Mouse (Mus musculus) ES-E14 (cell line): ENCODE data around the gene Myo15. TPM values are rescaled to one million over a fixed set of nuclear protein-coding genes. Genes with fewer than 3 reads are reported as not detected.
"Not testable (repeated sequence)": the region's sequence is repeated elsewhere in the genome, so short reads cannot be mapped to it uniquely, and the experiment has no call there.

Source experiments
- DNase-seq: peaks from one replicate; pipeline ENCODE4 v3.0.0-alpha.2; 2013; ENCODE audit warnings: low read depth, low spot score
- H3K27ac ChIP-seq: 2 replicates; pipeline ENCODE4 v1.5.1; 2012; ENCODE audit warnings: low read depth, mild to moderate bottlenecking, low read length, moderate library complexity, mixed read lengths; ENCODE audit not compliant: poor library complexity, insufficient read depth, severe bottlenecking
- H3K36me3 ChIP-seq: 2 replicates; pipeline ENCODE4 v1.6.1; 2012; ENCODE audit warnings: mild to moderate bottlenecking, low read length, moderate library complexity, mixed read lengths; ENCODE audit not compliant: control insufficient read depth, poor library complexity, insufficient read depth, severe bottlenecking
- H3K4me1 ChIP-seq, 2 experiments: fragments of 150-350 bp in 1 of 2; sonication (generic) in 1 of 2; 2 replicates each; pipeline ENCODE4 v1.6.1; 2012; ENCODE audit warnings: low read length in 2 of 2, mild to moderate bottlenecking in 1 of 2, mixed read lengths in 1 of 2; ENCODE audit not compliant: control insufficient read depth in 2 of 2, insufficient read depth in 2 of 2, poor library complexity in 1 of 2
- H3K4me3 ChIP-seq, 2 experiments: fragments of 150-350 bp in 1 of 2; sonication (generic) in 1 of 2; 2 replicates each; pipeline ENCODE4 v1.5.1; 2012; ENCODE audit warnings: low read length in 2 of 2, low read depth in 1 of 2, mild to moderate bottlenecking in 1 of 2, mixed read lengths in 1 of 2; ENCODE audit not compliant: insufficient read depth in 1 of 2, poor library complexity in 1 of 2, severe bottlenecking in 1 of 2
- H3K9ac ChIP-seq: 2 replicates; pipeline ENCODE4 v1.6.1; 2012; ENCODE audit warnings: low read depth, mild to moderate bottlenecking, low read length, mixed read lengths; ENCODE audit not compliant: poor library complexity, insufficient read depth, severe bottlenecking
- H3K9me3 ChIP-seq: fragments of 150-350 bp; sonication (generic); 2 replicates; pipeline ENCODE4 v1.6.1; 2012; ENCODE audit warnings: low read depth, mild to moderate bottlenecking, low read length; ENCODE audit not compliant: control insufficient read depth, insufficient read depth
- CHD2 ChIP-seq: IDR thresholded peaks from 2 replicates; pipeline ENCODE4 v1.6.1; 2014; ENCODE audit warnings: mild to moderate bottlenecking, low read depth, low read length, inconsistent platforms
- HCFC1 ChIP-seq: IDR thresholded peaks from 2 replicates; pipeline ENCODE4 v1.6.1; 2012; ENCODE audit warnings: low read length, inconsistent platforms, borderline replicate concordance; ENCODE audit not compliant: insufficient read depth
- MAFK ChIP-seq: IDR thresholded peaks from 2 replicates; pipeline ENCODE4 v1.6.1; 2014; ENCODE audit warnings: mild to moderate bottlenecking, low read depth, low read length, inconsistent platforms; ENCODE audit not compliant: insufficient read depth
- ZC3H11A ChIP-seq: IDR thresholded peaks from 2 replicates; pipeline ENCODE4 v1.6.1; 2012; ENCODE audit warnings: low read depth, mild to moderate bottlenecking, inconsistent platforms, low read length, borderline replicate concordance
- ZNF384 ChIP-seq: IDR thresholded peaks from 2 replicates; pipeline ENCODE4 v1.6.1; 2012; ENCODE audit warnings: low read depth, low read length, inconsistent platforms
- in situ Hi-C, 2 experiments: fragments of 600-800 bp; cut with MboI; formaldehyde crosslinking; loops; one replicate each; pipeline ENCODE4 v1.15.1; 2025; ENCODE audit warnings: low sequenced_read_pairs in 2 of 2, inconsistent platforms in 1 of 2; ENCODE audit not compliant: unreplicated experiment in 2 of 2
- total RNA-seq: library from RNA; depleted of rRNA; stranded (reverse); fragments of 300-350 nt; gene quantifications from 2 replicates; pipeline ENCODE4 v1.2.3, GENCODE M21; 2012

Myo15 gene
- total RNA-seq, 1 experiment, result 0.31 TPM

GRCm38 (mm10) chr11:60545433-60545832 is 76.3 kb downstream of the Myo15 start:
- Histone ChIP-seq H3K4me1 (no peaks in the 10 kb centered on the region), H3K36me3 (peaks cover 32% of the 10 kb centered on the region), H3K9ac (no peak overlapping the region), H3K4me3 (no peak overlapping the region), H3K27ac (no peak overlapping the region), H3K9me3 (no peaks in the 10 kb centered on the region)
- in situ Hi-C loops, result no loop called here
- DNase-seq, result no peak
- TF ChIP-seq MAFK (no peak), CHD2 (no peak), HCFC1 (no peak), ZC3H11A (no peak), ZNF384 (no peak)

GRCm38 (mm10) chr11:60548112-60548511 is 79.0 kb downstream of the Myo15 start:
- TF ChIP-seq ZNF384 (no peak), CHD2 (no peak), MAFK (no peak), ZC3H11A (no peak), HCFC1 (no peak)
- H3K9me3 ChIP-seq, result no peaks in the 10 kb centered on the region
- peaks cover 33% of the 10 kb centered on the region for H3K36me3 ChIP-seq
- H3K4me3 ChIP-seq, result no peak overlapping the region
- H3K4me1 ChIP-seq, result no peaks in the 10 kb centered on the region
- in situ Hi-C loops, result no loop called here
- no peak overlapping the region for H3K9ac ChIP-seq
- no peak overlapping the region for H3K27ac ChIP-seq
- no peak for DNase-seq

- TF ChIP-seq ZC3H11A, result no peak
- no peak for TF ChIP-seq MAFK
- no peak for TF ChIP-seq CHD2
- TF ChIP-seq ZNF384, result no peak
- TF ChIP-seq HCFC1, result no peak
- no peaks in the 10 kb centered on the region for H3K9me3 ChIP-seq
- no peak overlapping the region for H3K27ac ChIP-seq
- H3K9ac ChIP-seq, result no peak overlapping the region
- in situ Hi-C loops, result no loop called here
- no peak for DNase-seq
- H3K4me1 ChIP-seq, result no peaks in the 10 kb centered on the region
- peaks cover 42% of the 10 kb centered on the region for H3K36me3 ChIP-seq
- H3K4me3 ChIP-seq, result no peak overlapping the region
These were observed 84.0 kb downstream of the Myo15 start for GRCm38 (mm10) chr11:60553091-60553490.

- in situ Hi-C loops, result no loop called here
- Histone ChIP-seq H3K9me3 (no peaks in the 10 kb centered on the region), H3K9ac (no peak overlapping the region), H3K27ac (no peak overlapping the region), H3K4me1 (no peaks in the 10 kb centered on the region), H3K36me3 (peaks cover 28% of the 10 kb centered on the region), H3K4me3 (no peak overlapping the region)
- no peak for DNase-seq
- TF ChIP-seq HCFC1 (no peak), CHD2 (no peak), MAFK (no peak), ZC3H11A (no peak), ZNF384 (0 out of 2 replicates have a peak, but pooled peaks have one; percentile 9)
These were observed 88.5 kb downstream of the Myo15 start for GRCm38 (mm10) chr11:60557675-60558074.

- TF ChIP-seq HCFC1, result no peak
- no peak for TF ChIP-seq ZNF384
- no peak for TF ChIP-seq MAFK
- TF ChIP-seq CHD2, result no peak
- 0 out of 2 replicates have a peak, but pooled peaks have one; percentile 42 for TF ChIP-seq ZC3H11A
- H3K36me3 ChIP-seq, result peaks cover 17% of the 10 kb centered on the region
These were observed 90.2 kb downstream of the Myo15 start for GRCm38 (mm10) chr11:60559342-60559741.

GRCm38 (mm10) chr11:60574006-60574405 is 104.9 kb downstream of the Myo15 start:
- not testable (repeated sequence) for H3K27ac ChIP-seq

More at GRCm38 (mm10) chr11:60559342-60559741, 90.2 kb downstream of the Myo15 start:
- in situ Hi-C loops, result no loop called here
- H3K9ac ChIP-seq, result no peak overlapping the region
- peak; percentile 60 for DNase-seq
- no peaks in the 10 kb centered on the region for H3K9me3 ChIP-seq
- H3K27ac ChIP-seq, result no peak overlapping the region
- H3K4me1 ChIP-seq, result no peaks in the 10 kb centered on the region
- H3K4me3 ChIP-seq, result no peak overlapping the region

More at GRCm38 (mm10) chr11:60574006-60574405, 104.9 kb downstream of the Myo15 start:
- H3K9ac ChIP-seq, in situ Hi-C loops, H3K36me3 ChIP-seq, DNase-seq, H3K9me3 ChIP-seq, H3K4me1 ChIP-seq: not testable (repeated sequence)
- H3K4me3 ChIP-seq, result peak overlapping the region in 1 of 2 experiments; percentile 42; a peak in 2 of 4 replicates
